Mouse (Mus musculus) forebrain, embryonic 16.5 days (tissue): ENCODE data around the gene 2410004B18Rik. TPM values are rescaled to one million over a fixed set of nuclear protein-coding genes. Genes with fewer than 3 reads are reported as not detected.

Experiments used
- ATAC-seq: fragments of 200-750 bp; cut with Nextera tagmentation; 2 replicates; pipeline ENCODE4 v1.8.0; 2017; ENCODE audit warnings: mild to moderate bottlenecking, moderate library complexity
- H3K27ac ChIP-seq: fragments of 300-500 bp; sonication (generic); 2 replicates; pipeline ENCODE4 v1.5.1; 2014; ENCODE audit warnings: low read length, control low read depth
- H3K27me3 ChIP-seq: fragments of 300-500 bp; sonication (generic); replicated peaks from 2 replicates; pipeline ENCODE4 v1.6.1; 2014; ENCODE audit warnings: low read length; ENCODE audit not compliant: control insufficient read depth, insufficient read depth
- H3K36me3 ChIP-seq: fragments of 300-500 bp; sonication (generic); 2 replicates; pipeline ENCODE4 v1.6.1; 2014; ENCODE audit not compliant: control insufficient read depth, insufficient read depth
- H3K4me1 ChIP-seq: fragments of 300-500 bp; sonication (generic); replicated peaks from 2 replicates; pipeline ENCODE4 v1.6.1; 2014; ENCODE audit warnings: low read length; ENCODE audit not compliant: control insufficient read depth, insufficient read depth
- H3K4me2 ChIP-seq: fragments of 300-500 bp; sonication (generic); 2 replicates; pipeline ENCODE4 v1.6.1; 2014; ENCODE audit warnings: mild to moderate bottlenecking, low read length, control low read depth
- H3K4me3 ChIP-seq: fragments of 300-500 bp; sonication (generic); replicated peaks from 2 replicates; pipeline ENCODE4 v1.5.1; 2014; ENCODE audit warnings: mild to moderate bottlenecking, low read length, control low read depth
- H3K9ac ChIP-seq: fragments of 300-500 bp; sonication (generic); replicated peaks from 2 replicates; pipeline ENCODE4 v1.6.1; 2014; ENCODE audit warnings: low read depth, low read length, control low read depth
- H3K9me3 ChIP-seq: fragments of 300-500 bp; sonication (generic); 2 replicates; pipeline ENCODE4 v1.6.1; 2016; ENCODE audit warnings: low read length; ENCODE audit not compliant: control insufficient read depth
- WGBS: fragments of 180-500 bp; shearing (Covaris S2); extraction: QIAGEN DNeasy Blood & Tissue Kit; methylation state at CpG from one replicate; pipeline ENCODE4 v1.1.7; 2014; 5-methylcytosine and 5-hydroxymethylcytosine counted together
- polyA plus RNA-seq: library from polyadenylated mRNA; unstranded; fragments of >200 nt; fragmentation: Nextera tagmentation; extraction: Ambion mirVana; gene quantifications from 2 replicates; pipeline ENCODE4 v1.2.1, GENCODE M21; 2015

2410004B18Rik gene
- 75.8 and 81.0 TPM in 2 replicates for polyA plus RNA-seq

DNA sequence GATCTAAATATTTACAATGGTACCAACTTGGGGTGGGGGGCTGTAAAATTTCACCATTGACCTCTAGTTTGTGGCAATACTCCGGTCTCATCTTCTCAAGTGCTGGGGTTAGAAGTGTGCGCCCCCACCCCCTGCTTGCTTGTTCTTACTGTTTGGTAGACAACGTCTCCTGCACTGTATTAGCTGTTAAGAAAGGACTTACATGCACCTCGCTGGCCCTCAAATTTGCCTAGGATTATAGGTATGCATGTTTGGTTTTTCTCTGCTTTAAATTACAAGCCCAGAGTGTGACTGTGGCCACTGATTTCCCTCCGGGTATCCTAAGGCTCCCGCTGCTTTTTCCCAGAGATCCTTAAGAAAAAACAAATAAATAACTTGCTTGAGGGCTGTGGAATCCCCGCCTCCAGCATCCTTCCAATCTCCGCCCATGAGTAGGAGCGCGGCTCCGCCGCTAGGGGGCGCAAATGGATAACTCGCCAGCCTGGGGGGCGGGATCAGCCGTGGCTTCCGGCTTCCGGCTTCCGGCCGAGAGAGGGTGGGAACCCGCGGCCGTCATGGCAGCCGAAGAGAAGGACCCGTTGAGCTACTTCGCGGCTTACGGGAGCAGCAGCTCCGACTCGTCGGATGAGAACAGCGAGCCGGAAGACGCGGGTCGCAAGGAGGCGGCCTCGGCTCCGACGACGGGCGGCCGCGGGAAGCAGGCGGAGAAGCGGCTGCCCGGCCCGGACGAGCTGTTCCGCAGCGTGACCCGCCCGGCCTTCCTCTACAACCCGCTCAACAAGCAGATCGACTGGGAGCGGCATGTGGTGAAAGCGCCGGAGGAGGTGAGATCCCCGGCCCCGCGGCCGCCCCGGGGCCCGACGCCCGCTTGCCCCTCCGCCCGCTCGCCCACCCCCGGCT is at the start of gene 2410004B18Rik:
TSS of gene 2410004B18Rik (plus strand) at position 510 of the 900 bp plus-strand sequence.
- Histone ChIP-seq H3K27ac (peak within 1 kb of the TSS; percentile 75), H3K9ac (peak within 1 kb of the TSS; percentile 94), H3K9me3 (no peaks in the 10 kb centered on the region), H3K4me1 (peaks cover 35% of the 10 kb centered on the region), H3K36me3 (peaks cover 7% of the 10 kb centered on the region), H3K4me3 (peak within 1 kb of the TSS; percentile 92), H3K27me3 (no peaks in the 10 kb centered on the region), H3K4me2 (peak within 1 kb of the TSS; percentile 82)
- peak; percentile 97 for ATAC-seq
- WGBS = 1% methylated on average over 63 of the region's 70 CpGs

DNA sequence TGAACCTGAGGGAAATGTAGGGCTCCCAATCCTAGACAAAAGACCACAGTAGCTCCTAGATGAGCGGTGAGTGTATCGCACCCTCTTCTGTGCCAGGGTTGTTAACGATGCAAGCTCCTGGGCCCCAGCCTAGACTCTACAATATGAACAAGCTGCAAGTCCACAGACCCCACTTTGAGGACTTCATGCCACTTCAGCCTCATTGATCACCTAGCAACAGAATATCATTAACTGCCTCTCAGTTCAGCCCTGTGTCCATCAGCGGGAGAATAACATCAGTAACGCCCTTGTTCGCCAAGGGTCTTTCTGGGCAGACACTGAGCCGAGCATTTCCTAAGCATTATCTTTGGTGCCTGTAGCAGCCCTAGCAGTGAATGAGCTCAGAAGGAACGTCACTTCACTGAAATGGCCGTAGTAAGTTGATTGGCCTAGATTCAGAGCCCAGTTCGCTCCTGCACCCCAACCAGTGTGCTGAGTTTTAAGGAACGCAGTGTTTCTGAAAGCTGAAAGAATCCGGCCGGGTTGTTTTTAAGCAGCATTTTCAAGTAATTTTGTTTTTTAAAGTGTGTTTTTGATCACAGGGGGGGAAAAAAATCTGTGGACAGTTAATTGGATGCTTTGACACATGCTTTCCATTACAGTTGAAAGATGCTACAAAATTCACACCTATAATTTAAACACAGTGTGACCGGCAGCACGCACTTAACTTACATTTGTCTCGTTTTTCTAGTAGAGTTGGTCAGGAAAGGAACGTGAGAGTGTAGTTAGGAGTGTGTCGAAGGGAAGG is 47.3 kb upstream of the 2410004B18Rik start:
- H3K9me3 ChIP-seq = no peaks in the 10 kb centered on the region
- no peaks in the 10 kb centered on the region for H3K36me3 ChIP-seq
- no peak overlapping the region for H3K9ac ChIP-seq
- peak overlapping the region; percentile 73 for H3K27ac ChIP-seq
- 11% methylated on average over 18 of the region's 18 CpGs for WGBS
- 0 out of 2 replicates have a peak, but pooled peaks cover 3% of the 10 kb centered on the region for H3K27me3 ChIP-seq
- peak; percentile 92 for ATAC-seq
- H3K4me2 ChIP-seq = no peak overlapping the region
- H3K4me3 ChIP-seq = no peak overlapping the region
- peaks cover 29% of the 10 kb centered on the region for H3K4me1 ChIP-seq

DNA sequence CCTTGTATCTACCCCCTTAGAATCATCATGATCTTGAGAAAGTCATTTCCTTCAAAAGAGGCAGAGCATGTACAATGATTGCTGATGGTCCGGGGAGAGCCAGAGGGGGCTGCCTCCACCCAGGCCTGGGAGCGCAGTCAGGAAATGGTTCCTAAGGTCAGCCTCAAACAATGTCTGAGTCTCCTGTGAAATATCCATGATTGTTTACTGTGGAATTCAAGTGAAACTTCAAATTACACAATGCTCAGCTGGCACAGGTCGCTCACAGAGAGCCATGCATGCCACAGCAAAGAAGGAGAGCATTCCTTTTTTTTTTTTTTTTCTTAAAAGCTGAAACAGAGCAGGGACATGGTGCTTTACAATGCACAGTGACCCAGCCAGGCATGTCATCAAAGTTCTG is 45.4 kb upstream of the 2410004B18Rik start:
- H3K4me1 ChIP-seq = peaks cover 16% of the 10 kb centered on the region
- 77% methylated on average over 3 of the region's 3 CpGs for WGBS
- 0 out of 2 replicates have a peak, but pooled peaks cover 3% of the 10 kb centered on the region for H3K27me3 ChIP-seq
- no peak overlapping the region for H3K4me2 ChIP-seq
- H3K27ac ChIP-seq = no peak overlapping the region
- no peak overlapping the region for H3K9ac ChIP-seq
- H3K36me3 ChIP-seq = no peaks in the 10 kb centered on the region
- no peak overlapping the region for H3K4me3 ChIP-seq
- H3K9me3 ChIP-seq = no peaks in the 10 kb centered on the region
- no peak for ATAC-seq

DNA sequence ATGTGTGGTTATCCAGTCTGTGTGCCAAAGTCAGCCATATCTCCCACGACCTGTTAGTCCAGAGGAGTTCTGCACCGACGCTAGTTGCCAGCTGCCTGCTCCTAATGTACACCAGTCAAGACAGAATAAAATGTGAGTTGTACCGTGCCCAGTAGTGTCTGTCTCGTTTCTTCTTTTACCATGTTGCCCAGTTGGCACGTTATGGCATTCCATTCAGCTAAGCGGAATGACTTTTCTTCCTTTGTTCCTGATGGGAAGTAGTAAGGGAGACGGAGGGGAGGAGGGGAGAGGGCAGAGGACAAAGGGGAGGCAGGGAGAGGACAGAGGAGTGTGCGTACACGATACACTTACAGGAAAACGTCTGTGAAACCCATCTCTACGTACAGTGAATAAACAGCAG is 43.7 kb upstream of the 2410004B18Rik start:
- no peak overlapping the region for H3K4me2 ChIP-seq
- no peak overlapping the region for H3K4me3 ChIP-seq
- no peak for ATAC-seq
- 0 out of 2 replicates have a peak, but pooled peaks cover 3% of the 10 kb centered on the region for H3K27me3 ChIP-seq
- no peak overlapping the region for H3K9ac ChIP-seq
- H3K4me1 ChIP-seq = peaks cover 15% of the 10 kb centered on the region
- WGBS = 37% methylated on average over 12 of the region's 12 CpGs
- H3K27ac ChIP-seq = no peak overlapping the region
- no peaks in the 10 kb centered on the region for H3K9me3 ChIP-seq
- H3K36me3 ChIP-seq = no peaks in the 10 kb centered on the region

GRCm38 (mm10) chr3:145897749-145898148 is 40.1 kb upstream of the 2410004B18Rik start:
- H3K4me3 ChIP-seq = no peak overlapping the region
- H3K4me1 ChIP-seq = peaks cover 7% of the 10 kb centered on the region
- no peak overlapping the region for H3K27ac ChIP-seq
- H3K9me3 ChIP-seq = no peaks in the 10 kb centered on the region
- no peak overlapping the region for H3K9ac ChIP-seq
- no peaks in the 10 kb centered on the region for H3K36me3 ChIP-seq
- no peak for ATAC-seq
- no peak overlapping the region for H3K4me2 ChIP-seq
- WGBS = 72% methylated on average over 11 of the region's 11 CpGs
- H3K27me3 ChIP-seq = no peaks in the 10 kb centered on the region

- H3K27ac ChIP-seq = no peak overlapping the region
- 50% methylated on average over 8 of the region's 8 CpGs for WGBS
- H3K4me2 ChIP-seq = no peak overlapping the region
- peaks cover 14% of the 10 kb centered on the region for H3K4me1 ChIP-seq
- H3K27me3 ChIP-seq = no peaks in the 10 kb centered on the region
- no peak overlapping the region for H3K4me3 ChIP-seq
- H3K9ac ChIP-seq = no peak overlapping the region
- peak; percentile 46 for ATAC-seq
- no peaks in the 10 kb centered on the region for H3K9me3 ChIP-seq
- no peaks in the 10 kb centered on the region for H3K36me3 ChIP-seq
These were observed 38.0 kb upstream of the 2410004B18Rik start for GRCm38 (mm10) chr3:145899832-145900231.

DNA sequence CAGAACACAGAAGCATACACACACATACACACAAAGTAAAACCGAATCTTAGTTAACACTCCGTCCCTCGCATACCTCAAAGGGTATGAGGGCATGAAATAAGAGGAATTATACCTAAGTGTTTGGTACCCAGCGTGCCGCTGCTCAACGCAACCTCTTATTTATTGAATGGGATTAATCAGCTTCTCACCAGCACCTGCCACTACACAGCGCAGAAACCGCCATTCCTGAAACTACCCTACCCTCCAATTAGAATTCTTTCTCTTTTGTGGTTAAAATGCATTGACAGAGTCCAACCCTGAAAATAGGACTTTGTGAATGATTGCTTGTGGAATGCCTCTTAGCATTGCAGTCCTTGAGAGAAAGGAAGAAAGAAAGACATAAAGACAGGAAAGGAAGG is 34.3 kb upstream of the 2410004B18Rik start:
- H3K9me3 ChIP-seq = no peaks in the 10 kb centered on the region
- H3K4me1 ChIP-seq = peaks cover 16% of the 10 kb centered on the region
- no peak overlapping the region for H3K4me3 ChIP-seq
- H3K4me2 ChIP-seq = no peak overlapping the region
- no peaks in the 10 kb centered on the region for H3K27me3 ChIP-seq
- WGBS = 36% methylated on average over 8 of the region's 8 CpGs
- no peak overlapping the region for H3K9ac ChIP-seq
- peak; percentile 15 for ATAC-seq
- no peak overlapping the region for H3K27ac ChIP-seq
- no peaks in the 10 kb centered on the region for H3K36me3 ChIP-seq

GRCm38 (mm10) chr3:145904850-145905776 is 32.7 kb upstream of the 2410004B18Rik start:
- H3K4me2 ChIP-seq = peak overlapping the region; percentile 41
- no peak overlapping the region for H3K4me3 ChIP-seq
- H3K4me1 ChIP-seq = peaks cover 9% of the 10 kb centered on the region
- WGBS = 48% methylated on average over 22 of the region's 22 CpGs
- H3K9me3 ChIP-seq = no peaks in the 10 kb centered on the region
- no peak overlapping the region for H3K27ac ChIP-seq
- no peaks in the 10 kb centered on the region for H3K36me3 ChIP-seq
- no peak overlapping the region for H3K9ac ChIP-seq
- no peaks in the 10 kb centered on the region for H3K27me3 ChIP-seq
- peak; percentile 68 for ATAC-seq
